Mouse (Mus musculus) C2C12 (cell line): ENCODE measurements around the gene Ccm2.

Experiments used
- CEBPB ChIP-seq: IDR thresholded peaks from one replicate; pipeline ENCODE4 v1.6.1; 2011; ENCODE audit warnings: low read depth, mild to moderate bottlenecking, control low read depth, moderate library complexity
- CTCF ChIP-seq: IDR thresholded peaks from one replicate; pipeline ENCODE4 v1.5.1; 2011; ENCODE audit not compliant: control insufficient read depth, insufficient read depth, insufficient read length
- MAX ChIP-seq: IDR thresholded peaks from one replicate; pipeline ENCODE4 v1.6.1; 2011; ENCODE audit warnings: mild to moderate bottlenecking, control low read depth
- MYOD1 ChIP-seq: IDR thresholded peaks from one replicate; pipeline ENCODE4 v1.6.1; 2011; ENCODE audit warnings: low read depth; ENCODE audit not compliant: control insufficient read depth, insufficient read length
- MYOG ChIP-seq: IDR thresholded peaks from one replicate; pipeline ENCODE4 v1.6.1; 2011; ENCODE audit not compliant: control insufficient read depth, insufficient read length; ENCODE audit errors: extremely low read depth
- USF1 ChIP-seq: IDR thresholded peaks from one replicate; pipeline ENCODE4 v1.6.1; 2011; ENCODE audit warnings: low read depth, mild to moderate bottlenecking, control low read depth, moderate library complexity

- TF ChIP-seq MAX: no peak
- no peak for TF ChIP-seq CTCF
- no peak for TF ChIP-seq MYOD1
- TF ChIP-seq CEBPB: no peak
- TF ChIP-seq USF1: no peak
- no peak for TF ChIP-seq MYOG
Observed at GRCm38 (mm10) chr11:6559996-6560395, 13.3 kb downstream of the Ccm2 start.
